ENCODE assay signal across 27 mouse cellular contexts in genomic region chr9:113863370-113863999, GRCm38 (mm10).
DNase-seq lines count a peak whose midpoint lies in the region; ATAC-seq lines count a peak whose summit lies in the region.
"Had no signal": no experiment of that assay in that cellular context is flagged by ENCODE, and none has a peak within 500 bp of the region (broad histone marks: within the 10 kb centered on the region; RNA-seq: fewer than 3 reads in every experiment).

No protein-coding gene starts in this region.

- whole genome bisulfite sequencing in liver, embryonic 11.5 days = 75% methylated on average over 5 of the region's 5 CpGs
- WGBS in liver, embryonic 13.5 days (ENCODE audit: insufficient replicate concordance) = 54% methylated on average over 5 of the region's 5 CpGs

- H3K27ac ChIP-seq in liver, embryonic 11.5 days (ENCODE audit: low read depth, low read length) = no peak overlapping the region
- H3K27ac ChIP-seq in liver, embryonic 13.5 days = peak overlapping the region; percentile 39
- H3K27ac ChIP-seq: forebrain, embryonic 13.5 days; heart, embryonic 10.5 days; heart, embryonic 15.5 days; layer of hippocampus, adult 2 months; limb, embryonic 12.5 days; stomach, embryonic 15.5 days had no signal

- H3K4me3 ChIP-seq in liver, embryonic 11.5 days (ENCODE audit: low read depth, low read length) = no peak overlapping the region
- H3K4me3 ChIP-seq in liver, embryonic 13.5 days (replicated peaks) = no peak overlapping the region
- H3K4me3 ChIP-seq: forebrain, embryonic 13.5 days; heart, embryonic 10.5 days; heart, embryonic 15.5 days; layer of hippocampus, adult 2 months; limb, embryonic 12.5 days; stomach, embryonic 15.5 days had no signal

- no peaks in the 10 kb centered on the region for H3K9me3 ChIP-seq in liver, embryonic 11.5 days (ENCODE audit: control insufficient read depth, low read length)
- no peaks in the 10 kb centered on the region for H3K9me3 ChIP-seq in liver, embryonic 13.5 days (replicated peaks)
- H3K9me3 ChIP-seq: forebrain, embryonic 13.5 days; G1E; heart, embryonic 10.5 days; heart, embryonic 15.5 days; limb, embryonic 12.5 days; stomach, embryonic 15.5 days had no signal

- DNase-seq in liver, embryonic 11.5 days (ENCODE audit: low spot score) = no peak
- no peak for DNase-seq in liver
- DNase-seq in brain, adult 2 months (ENCODE audit: low read depth, low spot score) = peak; percentile 42
- DNase-seq in liver, embryonic 13.5 days = no peak
- no peak for DNase-seq in ovary, adult 18-20 months (ENCODE audit: low spot score)
- DNase-seq: adrenal gland, postnatal 25 days; cerebellum, adult 9-10 months; gastrocnemius, postnatal 10 days; kidney, adult 2 months; kidney, postnatal 36 days; lung, adult 18-20 months; lung, postnatal 4 days; midbrain, embryonic 14.5 days; right cerebral cortex, postnatal 25 days; thymus, postnatal 14 days had no signal

- H3K36me3 ChIP-seq in liver, embryonic 11.5 days (ENCODE audit: control insufficient read depth, insufficient read depth, low read length) = peaks cover 1% of the 10 kb centered on the region
- H3K36me3 ChIP-seq in liver, embryonic 13.5 days = peaks cover 33% of the 10 kb centered on the region
- H3K36me3 ChIP-seq: stomach, embryonic 15.5 days had no signal

- ATAC-seq in liver, embryonic 11.5 days (replicated peaks; ENCODE audit: low FRiP score) = peak; percentile 72
- peak; percentile 83 for ATAC-seq in liver, embryonic 13.5 days (ENCODE audit: low read depth)
- ATAC-seq in megakaryocyte-erythroid progenitor cell, adult 5-6 weeks (replicated peaks; ENCODE audit: low FRiP score, low TSS enrichment, poor library complexity, severe bottlenecking) = peak; percentile 80
- ATAC-seq in cerebellum, adult (ENCODE audit: insufficient number of reproducible peaks, low FRiP score, low TSS enrichment) = no peak
- ATAC-seq in CD4-positive, CD25-positive, alpha-beta regulatory T cell, adult 4 months = no peak
- ATAC-seq: forebrain, embryonic 13.5 days; hindbrain, embryonic 16.5 days; lung, postnatal 0 days had no signal

- no peak overlapping the region for H3K9ac ChIP-seq in liver, embryonic 11.5 days (ENCODE audit: low read depth, low read length)
- H3K9ac ChIP-seq in liver, embryonic 13.5 days = no peak overlapping the region
- H3K9ac ChIP-seq: forebrain, embryonic 13.5 days; heart, embryonic 15.5 days; limb, embryonic 12.5 days; stomach, embryonic 15.5 days had no signal

- H3K4me2 ChIP-seq in liver, embryonic 11.5 days = no peak overlapping the region
- no peak overlapping the region for H3K4me2 ChIP-seq in liver, embryonic 13.5 days
- H3K4me2 ChIP-seq: forebrain, embryonic 13.5 days; heart, embryonic 15.5 days; limb, embryonic 12.5 days; stomach, embryonic 15.5 days had no signal

- H3K4me1 ChIP-seq in liver, embryonic 11.5 days (replicated peaks; ENCODE audit: control insufficient read depth, insufficient read depth, low read length) = peaks cover 9% of the 10 kb centered on the region
- peaks cover 20% of the 10 kb centered on the region for H3K4me1 ChIP-seq in liver, embryonic 13.5 days (replicated peaks)
- H3K4me1 ChIP-seq: forebrain, embryonic 13.5 days; heart, embryonic 15.5 days; stomach, embryonic 15.5 days had no signal

- H3K27me3 ChIP-seq in liver, embryonic 11.5 days (replicated peaks; ENCODE audit: control insufficient read depth, insufficient read depth, low read length) = no peaks in the 10 kb centered on the region
- no peaks in the 10 kb centered on the region for H3K27me3 ChIP-seq in liver, embryonic 13.5 days
- H3K27me3 ChIP-seq: forebrain, embryonic 13.5 days; heart, embryonic 15.5 days; limb, embryonic 12.5 days; stomach, embryonic 15.5 days had no signal

Comparison
In these comparisons a context has a peak if more than half of its experiments do, and no peak if none do; other contexts are left out.
1. ATAC-seq: peak in liver, embryonic 11.5 days (single experiment), liver, embryonic 13.5 days (single experiment) and megakaryocyte-erythroid progenitor cell, adult 5-6 weeks (single experiment); none in cerebellum, adult (single experiment) and CD4-positive, CD25-positive, alpha-beta regulatory T cell, adult 4 months (single experiment).